Mouse (Mus musculus) gonadal fat pad, adult 2 months (tissue): ENCODE results near the gene Atad3a. TPM values are rescaled to one million over a fixed set of nuclear protein-coding genes. Genes with fewer than 3 reads are reported as not detected.

ENCODE experiments used
- DNase-seq: peaks from one replicate; pipeline ENCODE4 v3.0.0-alpha.2; 2012; ENCODE audit warnings: low read depth
- polyA plus RNA-seq: library from polyadenylated mRNA; depleted of rRNA; stranded (reverse); fragments of >200 nt; gene quantifications from 2 replicates; pipeline ENCODE4 v1.2.3, GENCODE M21; 2012

The Atad3a gene
- polyA plus RNA-seq, 1 experiment: 68.3 TPM

DNA sequence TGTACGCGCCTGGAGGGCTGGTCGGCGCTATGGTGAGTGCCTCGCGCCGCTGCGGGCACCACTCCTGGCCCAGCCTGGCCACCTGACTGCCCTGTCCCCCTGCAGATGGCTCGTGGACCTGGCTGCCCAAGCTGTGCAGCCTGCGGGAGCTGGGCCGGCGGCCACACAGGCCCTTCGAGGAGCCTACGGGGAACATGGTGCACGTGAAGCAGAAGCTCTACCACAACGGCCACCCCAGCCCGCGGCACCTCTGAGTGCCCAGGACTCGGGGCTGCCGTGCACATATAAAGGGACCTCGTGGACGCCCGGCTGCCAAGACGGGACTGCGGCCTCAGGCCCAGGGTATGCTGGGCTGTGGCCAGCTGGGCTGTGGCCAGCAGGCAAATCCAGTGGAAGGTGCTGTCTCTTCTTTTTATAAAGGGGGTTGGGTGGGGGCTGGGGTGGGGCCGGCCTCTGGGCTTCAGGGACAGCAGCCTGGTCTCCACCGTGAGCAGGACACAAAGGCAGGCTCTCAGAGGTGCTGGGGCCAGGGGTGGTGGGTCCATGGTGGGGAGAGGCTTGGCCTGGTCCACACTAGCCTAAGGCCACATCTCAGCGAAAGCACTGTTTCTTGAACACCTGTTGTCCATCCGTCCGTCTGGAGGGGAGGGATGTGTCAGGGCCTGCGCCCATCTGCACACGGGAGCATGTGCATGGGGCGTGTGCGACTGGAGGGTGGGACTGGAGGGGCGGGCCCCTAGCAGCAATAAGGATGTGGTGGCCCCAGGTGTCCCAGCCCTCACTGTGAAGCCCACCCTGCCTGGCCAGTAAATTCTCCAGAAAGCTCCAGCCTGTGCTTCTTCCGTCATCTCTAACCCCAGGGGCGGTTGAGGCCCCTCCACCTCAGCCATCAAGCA is 20.9 kb downstream of the Atad3a start:
- DNase-seq: no peak

DNA sequence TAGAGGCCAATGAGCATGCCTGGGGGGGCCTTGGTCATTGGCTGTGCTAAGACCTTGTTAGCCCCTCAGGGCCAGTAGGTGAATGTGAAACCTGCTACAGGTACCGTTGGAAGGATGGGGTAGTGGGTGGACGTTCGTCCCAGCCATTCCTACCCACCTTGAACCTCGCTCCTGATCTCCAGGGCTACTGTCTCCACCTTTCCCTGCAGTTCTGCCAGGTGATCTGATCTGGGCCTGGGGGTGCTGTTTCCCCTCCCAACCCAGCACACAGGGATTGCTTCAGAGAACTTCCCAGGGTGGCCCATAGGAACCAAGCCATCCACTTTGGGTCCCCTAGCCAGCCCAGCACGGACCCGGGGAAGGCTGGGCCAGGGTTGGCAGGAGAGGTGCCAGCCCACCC is 21.7 kb downstream of the Atad3a start:
- no peak for DNase-seq

DNA sequence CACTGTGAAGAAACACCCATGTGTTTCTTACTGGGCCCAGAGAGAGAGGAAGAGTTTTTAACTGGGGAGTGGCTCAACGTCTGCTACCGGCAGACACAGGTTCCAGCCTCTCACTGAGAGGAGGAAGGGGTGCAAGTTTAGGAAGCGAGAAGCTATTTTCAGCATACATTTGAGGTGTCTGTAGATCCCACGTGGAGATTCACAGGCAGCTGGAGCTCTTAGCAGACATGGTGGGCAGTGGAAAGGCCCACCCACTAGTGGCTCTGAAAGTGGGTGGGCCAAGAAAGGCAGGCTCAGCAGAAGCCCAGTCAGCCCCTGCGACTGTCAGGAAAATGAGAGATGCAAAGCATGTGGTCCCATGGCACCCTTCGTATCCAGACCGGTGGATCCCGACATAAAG is 22.6 kb downstream of the Atad3a start:
- no peak for DNase-seq

DNA sequence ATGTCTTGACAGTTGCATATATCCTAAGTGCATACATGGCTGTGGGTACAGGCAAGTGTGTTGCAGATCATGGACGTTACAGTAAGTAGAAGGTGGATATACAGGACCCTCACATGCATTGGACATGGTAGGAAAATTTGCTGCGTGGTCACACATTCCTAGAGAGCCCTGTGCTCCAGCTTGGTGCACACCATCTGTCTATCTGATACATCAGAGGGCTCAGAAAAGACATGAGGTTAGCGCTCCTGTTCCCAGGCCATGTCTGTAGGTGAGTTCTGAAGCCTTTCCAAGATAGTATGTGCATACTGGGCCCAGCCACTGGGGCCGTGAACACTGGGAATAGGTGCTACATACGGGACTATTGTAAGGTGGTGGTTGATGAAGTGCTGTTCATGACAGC is 24.5 kb downstream of the Atad3a start:
- DNase-seq: no peak

DNA sequence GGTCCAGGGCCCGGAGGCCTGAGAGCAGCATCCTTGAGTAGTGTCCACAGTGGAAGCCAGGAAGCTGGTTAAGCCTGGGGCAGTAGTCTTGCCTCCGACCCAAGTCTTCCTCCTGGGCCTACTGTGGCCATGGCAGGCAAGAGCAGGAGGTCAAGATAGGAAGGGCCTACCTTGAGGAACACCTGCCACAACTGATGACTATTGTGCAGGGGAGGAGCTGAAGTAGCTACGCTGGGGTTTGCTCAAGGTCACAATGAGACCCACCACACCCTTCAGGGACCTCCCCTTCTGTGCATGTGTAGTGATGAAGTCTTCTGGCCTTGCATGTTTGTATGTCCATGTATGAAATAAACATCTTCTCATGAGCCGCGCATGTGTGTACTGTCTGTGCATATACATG is 25.1 kb downstream of the Atad3a start:
- DNase-seq: no peak

DNA sequence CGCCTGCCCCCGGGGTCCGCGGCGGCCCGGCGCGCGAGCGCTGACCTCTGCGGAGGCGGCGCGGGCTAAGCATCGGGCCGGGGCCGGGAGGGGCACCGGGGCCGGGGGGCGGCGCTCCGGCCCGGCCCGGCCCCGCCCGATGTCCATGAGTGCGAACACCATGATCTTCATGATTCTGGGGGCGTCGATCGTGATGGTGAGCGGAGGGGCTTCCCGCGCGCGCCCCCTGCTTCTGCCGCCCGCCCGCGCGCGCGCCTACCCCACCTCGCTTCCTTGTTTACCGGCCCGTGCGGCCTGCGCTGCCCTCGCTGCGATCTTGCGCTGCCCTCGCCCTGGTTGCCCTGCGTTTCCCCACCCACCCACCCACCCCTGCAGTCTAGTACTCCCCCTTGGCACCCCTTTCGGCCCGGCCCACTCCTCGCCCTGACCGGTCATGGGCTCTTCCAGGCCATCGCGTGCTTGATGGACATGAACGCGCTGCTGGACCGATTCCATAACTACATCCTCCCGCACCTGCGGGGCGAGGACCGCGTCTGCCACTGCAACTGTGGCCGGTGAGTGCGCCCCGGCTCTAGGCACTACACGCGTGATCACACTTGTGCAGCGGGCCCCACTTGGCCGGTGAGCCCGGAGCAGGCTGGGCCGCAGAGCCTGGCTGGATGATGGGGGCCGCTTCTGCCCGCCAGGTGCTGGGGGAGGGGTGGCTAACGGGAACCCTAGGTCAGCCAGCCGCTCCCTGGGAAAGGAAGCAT is 25.8 kb downstream of the Atad3a start:
- DNase-seq: no peak

DNA sequence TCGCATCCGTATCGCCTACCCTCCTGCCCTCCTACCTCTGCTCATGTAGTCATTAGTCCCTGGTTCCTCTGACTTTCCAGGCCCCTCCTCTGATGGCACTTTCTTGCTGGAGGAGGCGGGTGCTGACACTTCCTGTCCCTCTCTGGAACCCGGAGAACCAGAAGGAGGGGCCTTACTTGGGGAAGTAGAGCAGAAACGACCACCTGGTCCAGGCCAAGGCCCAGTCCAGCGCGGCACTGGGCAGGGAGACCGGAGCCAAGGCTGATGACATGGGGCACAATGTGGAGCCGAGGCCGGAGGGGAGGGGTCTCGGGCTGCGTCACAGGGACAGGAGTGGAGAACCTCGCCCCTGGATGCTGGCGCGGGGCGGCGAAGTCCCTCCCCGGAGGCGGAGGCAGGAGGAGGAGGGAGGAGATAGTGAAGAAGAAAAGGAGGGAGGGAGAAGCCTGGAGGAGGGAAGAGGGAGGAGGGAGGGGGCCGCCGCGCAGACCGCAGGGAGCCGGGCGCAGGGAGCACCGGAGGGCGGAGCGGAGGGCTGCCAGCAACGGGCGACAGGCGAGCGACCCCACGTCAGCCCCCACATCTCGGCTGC is 26.4 kb downstream of the Atad3a start, which contains the start of gene Tmem240:
Gene Tmem240 (plus strand): TSS at position 451 of the 592 bp plus-strand sequence.
- DNase-seq: no peak

DNA sequence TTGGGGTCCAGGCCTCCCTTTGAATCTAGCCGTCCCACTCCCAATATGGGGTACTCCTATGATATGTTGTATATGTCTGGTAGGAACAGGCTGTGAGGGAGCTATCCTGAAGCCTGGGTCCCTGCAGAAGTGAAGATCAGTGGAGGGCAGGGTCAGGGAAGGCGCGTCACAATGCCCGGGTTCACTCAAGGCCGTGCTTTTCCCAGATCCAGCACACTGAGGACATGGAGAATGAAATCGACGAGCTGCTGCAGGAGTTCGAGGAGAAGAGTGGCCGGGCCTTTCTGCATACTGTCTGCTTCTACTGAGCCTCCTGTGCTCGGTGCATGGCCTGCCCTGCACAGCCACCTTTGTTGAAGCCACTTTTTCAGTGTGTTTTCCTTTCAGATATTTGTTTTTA is 27.6 kb downstream of the Atad3a start:
- no peak for DNase-seq

DNA sequence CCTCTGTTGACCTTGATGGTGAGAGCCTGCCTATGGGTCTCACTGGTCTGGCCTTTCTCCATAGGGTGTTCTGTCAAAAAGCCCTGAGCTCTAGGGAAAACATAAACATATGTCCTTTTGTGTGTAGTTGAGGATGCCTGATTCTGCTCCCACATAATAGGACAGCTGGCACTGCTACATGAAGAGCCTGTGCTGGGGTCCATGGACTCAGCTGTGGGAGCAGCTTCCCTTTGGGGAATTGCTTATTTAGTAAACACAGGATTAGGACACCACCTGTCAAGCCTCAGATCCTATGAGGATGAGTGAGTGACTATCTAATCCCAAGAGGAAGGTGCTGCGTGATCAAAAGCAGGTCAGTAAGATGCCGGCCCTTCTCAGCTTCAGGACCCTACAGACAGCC is 32.9 kb downstream of the Atad3a start:
- DNase-seq: no peak

DNA sequence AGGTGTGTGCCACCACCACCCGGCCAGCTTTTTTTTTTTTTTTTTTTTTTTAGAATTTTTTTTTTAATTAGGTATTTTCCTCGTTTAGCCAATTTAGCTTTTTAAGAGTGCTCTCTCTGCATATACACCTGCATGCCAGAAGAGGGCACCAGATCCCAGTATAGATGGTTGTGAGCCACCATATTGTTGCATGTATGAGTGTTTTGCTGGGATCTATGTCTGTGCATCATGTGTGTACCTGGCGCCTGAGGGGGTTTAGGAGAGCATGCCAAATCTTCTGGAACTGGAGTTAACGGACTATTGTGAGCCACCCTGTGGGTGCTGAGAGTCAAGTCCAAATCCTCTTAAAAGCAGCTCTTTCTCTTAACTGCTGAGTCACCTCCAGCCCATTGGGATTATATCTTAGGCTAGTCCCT is 39.2 kb downstream of the Atad3a start:
- DNase-seq: no peak

DNA sequence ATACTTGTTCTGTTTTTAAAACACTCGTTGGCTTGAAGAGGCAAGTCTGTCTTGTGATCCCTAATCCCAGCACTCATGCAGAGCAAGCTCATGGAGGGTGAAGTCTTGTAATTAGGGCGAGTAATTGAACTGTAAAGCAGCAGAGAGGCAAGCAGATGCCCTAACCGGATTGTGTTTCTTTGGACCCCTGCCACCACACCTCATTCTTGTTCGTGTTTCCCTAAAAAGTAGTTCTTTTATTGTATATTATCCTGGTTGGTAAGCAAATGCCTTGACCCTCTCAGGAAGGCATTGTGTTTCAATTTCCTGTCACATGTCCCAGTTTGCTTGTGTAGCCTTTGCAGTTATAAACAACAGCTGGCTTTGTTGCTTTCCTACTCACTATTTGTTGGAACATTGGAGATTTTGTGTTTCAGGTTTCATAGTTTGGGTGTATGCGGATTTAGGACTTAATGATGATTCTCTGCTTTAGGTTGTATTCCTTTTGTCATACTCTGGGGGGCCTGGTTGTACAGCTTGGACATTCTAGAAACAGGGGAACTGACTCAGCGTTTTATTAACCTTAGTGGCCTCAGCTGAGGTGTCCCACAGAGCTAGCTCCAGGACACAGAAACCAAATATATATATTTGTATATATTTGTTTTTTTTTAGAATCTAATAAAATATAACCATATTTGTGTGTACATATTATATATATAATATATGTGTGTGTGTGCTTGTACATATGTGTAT is 50.2 kb downstream of the Atad3a start:
- DNase-seq: no peak

DNA sequence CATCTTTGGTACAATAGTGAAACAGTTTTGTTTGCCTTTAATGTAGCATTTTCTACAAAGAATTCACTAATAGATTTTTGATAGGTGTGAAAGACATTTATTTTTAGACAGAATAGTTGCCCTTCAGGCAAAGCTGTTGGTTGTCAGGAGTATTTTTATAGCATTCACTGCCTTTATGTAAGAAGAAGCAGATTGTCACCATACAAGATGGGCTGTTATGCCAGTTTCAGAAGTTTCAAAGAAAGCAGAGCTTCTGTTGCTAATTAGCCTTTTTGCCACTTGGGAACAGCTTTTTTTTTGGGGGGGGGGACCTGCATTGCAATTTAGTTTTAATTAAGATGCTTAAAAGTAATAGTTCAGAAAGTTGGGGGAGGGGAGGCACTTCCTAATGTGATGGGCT is 51.9 kb downstream of the Atad3a start:
- no peak for DNase-seq

DNA sequence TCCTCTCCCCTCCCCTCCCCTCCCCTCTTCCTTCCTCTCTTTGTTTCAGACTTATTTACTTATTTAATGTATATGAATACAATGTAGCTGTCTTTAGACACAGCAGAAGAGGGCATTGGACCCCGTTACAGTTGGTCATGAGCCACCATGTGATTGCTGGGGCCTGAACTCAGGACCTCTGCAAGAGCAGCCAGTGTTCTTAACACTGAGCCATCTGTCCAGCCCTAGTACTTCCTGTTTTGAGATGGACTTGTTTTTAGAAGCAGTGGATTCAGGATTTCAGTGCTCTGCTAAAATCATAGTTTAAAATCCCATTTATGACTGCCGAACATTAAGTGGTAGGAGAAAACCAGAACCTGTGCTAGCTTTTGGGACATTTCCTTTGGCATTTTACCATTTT is 52.3 kb downstream of the Atad3a start:
- no peak for DNase-seq

DNA sequence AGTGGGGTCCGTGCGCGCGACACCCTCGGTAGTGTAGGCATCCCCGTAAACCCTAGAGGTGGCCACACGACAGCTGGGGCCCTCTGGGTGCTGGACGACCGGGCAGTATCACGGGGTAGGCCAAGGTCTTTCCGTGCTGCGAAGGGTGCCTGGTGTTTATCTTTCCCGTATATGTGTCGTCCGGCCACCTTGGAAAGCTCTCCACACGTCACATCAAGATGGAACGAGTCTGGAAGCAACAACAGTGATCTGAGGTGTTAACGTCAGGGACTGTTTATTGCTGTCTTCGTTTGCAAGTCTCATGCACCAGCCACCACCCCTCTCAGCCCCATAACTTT is 55.3 kb downstream of the Atad3a start:
- no peak for DNase-seq

DNA sequence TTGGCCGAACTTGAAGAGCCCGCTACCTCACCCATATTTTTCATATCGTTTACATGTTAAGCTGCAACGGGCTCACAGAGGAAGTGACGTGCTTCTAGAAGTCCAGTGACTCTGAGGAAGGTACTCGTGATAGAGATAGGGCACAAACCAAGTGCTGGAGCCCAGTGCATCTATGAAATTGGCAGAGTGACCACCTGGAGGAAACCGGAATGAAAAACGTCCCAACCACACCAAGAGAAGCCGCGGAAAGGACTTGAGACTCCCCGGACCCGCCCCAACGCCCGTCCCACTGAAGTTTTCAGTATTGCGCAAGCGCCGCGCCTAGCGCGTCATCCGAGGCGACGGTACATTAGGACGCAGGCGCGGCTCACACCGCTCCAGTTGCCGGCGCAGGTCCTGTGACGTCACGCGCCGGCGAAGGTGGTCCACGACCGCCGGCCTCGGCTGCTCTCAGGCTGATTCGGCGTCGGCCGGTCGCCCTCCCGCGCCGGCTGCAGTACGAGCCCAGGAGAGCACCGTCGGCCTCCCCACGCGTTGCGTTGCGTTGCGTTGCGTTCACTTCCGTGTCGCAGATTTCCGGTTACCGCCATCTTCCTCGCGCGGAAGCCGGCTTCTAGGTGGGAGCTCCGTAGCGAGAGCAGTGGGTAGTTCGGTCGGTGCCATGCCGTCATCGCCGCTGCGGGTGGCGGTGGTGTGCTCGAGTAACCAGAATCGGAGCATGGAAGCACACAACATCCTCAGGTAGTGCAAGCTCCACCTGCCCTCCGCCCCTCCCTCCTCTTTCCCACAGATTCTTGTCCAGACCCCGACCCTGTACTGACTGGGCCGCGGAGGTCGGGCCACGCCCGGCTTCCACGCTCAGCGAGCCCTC is 55.9 kb downstream of the Atad3a start, which contains the start of gene Ssu72:
Gene Ssu72 (plus strand): TSS at position 80 of the 871 bp plus-strand sequence.
- no peak for DNase-seq

DNA sequence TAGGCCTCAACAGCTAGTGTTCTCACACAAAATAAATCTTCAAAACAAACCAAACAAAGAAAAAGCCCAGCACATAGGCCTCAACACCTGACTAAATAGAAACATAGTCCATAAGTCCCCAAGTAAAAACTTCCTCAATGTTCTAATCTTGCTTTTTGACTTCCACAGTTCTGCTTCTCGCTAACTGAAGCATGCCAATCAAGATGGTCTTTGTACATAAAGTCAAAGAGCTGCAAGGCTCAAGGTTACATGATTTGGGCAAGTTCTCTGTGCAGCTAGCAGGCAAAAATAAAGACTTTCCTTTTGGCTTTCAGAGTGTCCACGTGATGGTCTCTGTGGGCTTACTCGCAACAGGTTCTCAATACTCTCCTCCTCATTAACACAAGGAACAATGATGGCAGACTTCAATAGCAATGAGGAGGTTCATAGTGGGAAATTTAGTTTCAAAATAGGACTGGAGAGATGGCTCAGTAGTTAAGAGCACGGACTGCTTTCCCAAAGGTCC is 57.4 kb downstream of the Atad3a start:
- DNase-seq: no peak

DNA sequence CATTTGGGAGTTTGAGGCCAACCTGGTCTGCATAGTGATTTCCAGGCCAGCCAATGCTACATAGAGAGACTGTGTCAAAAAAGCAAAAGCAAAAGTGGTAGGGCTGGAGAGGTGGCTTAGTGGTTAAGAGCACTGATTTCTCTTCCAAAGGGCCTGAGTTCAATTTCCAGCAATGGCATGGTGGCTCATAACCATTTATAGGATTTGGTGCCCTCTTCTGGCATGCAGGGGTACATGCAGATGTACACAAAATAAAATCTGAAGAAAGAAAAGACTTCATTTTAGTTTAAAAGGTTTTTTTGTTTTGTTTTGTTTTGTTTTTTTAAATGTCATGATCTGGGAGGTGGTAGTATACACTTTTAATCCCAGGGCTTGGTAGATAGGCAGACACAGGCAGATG is 60.5 kb downstream of the Atad3a start:
- DNase-seq: no peak

DNA sequence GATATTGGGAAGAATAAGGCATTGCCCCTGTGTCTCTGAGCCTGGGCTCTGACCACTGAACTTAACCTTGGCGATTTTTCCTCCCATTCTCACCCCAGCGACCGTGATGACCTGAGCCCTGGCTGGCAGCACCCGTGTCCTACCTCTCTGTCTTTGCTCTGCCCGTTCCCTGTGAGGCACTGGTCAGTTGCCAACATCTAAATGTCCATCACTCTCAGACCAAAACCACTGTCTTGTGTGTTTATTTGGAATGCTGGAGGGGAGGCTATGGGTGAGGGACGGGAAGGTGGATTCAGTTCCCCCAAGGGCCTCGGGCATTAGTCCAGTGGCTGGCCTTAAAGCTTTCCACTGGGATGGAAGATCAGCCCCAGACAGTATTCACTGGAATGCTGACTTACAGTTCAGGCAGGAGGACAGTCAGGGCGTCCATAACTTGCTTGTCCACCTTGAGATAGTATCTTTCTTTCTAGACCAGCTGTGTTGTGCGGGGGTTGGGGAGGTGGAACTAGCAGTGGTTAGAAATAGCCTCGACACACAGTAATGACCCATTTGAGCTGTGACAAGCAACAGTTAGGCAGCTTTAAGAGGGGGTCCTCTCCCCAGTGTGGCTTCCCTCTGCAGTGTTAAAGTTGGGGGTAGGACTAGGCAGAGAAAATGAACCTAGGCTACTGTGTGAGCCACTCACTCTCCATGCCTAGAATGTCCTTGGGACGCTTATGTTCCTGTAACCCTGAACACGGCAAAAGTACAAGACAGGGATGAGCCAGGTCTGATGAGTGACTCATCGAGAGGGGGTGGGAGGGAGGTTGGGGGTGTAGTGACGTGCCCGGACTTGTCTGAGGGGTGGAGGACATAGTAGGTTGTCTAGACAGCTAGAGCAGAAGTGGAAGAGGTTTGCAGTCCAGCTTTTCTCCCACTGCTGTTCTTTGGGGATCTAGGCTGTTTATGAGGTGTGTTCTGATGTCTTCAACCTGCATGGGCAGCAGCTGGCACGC is 64.3 kb downstream of the Atad3a start:
- peak; percentile 68 for DNase-seq

DNA sequence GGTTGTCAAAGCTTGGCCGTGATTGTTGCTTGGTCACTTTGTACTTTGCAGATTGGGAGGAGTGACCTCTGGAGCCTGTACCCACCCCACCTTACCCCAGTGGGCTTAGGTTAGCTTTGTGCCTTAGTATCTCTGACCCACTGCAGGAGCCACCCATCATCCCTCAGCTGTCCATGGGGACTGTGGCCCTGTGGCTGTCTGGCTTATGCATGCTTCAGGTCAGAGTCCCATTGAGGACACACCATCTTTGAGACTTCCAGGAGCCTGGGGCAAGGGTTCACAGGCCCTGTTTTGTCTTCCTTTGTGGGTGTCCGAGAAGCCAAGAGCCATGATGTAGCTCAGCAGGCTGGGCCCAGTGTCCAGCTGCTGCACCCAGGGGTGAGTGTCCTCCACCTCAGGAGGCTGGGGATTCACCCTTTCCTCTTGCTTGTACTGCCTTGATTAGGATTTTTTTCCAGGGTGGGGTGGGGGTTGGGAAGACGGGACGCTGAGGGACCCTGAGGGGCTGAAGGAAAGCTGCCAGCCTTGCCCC is 65.3 kb downstream of the Atad3a start:
- no peak for DNase-seq
